Mouse (Mus musculus) CH12.LX (cell line): ENCODE results near the gene Crls1. TPM values are rescaled to one million over a fixed set of nuclear protein-coding genes. Genes with fewer than 3 reads are reported as not detected.
A peak's percentile ranks its signal among the peaks of the same experiment; 100 is the strongest.

Source experiments
- DNase-seq: peaks from one replicate; pipeline ENCODE4 v3.0.0-alpha.2; 2013; ENCODE audit errors: extremely low read depth
- H3K27ac ChIP-seq: 2 replicates; pipeline ENCODE4 v1.5.1; 2012; ENCODE audit warnings: low read depth, mild to moderate bottlenecking, control low read depth, moderate library complexity; ENCODE audit not compliant: insufficient read depth
- H3K27me3 ChIP-seq: replicated peaks from 2 replicates; pipeline ENCODE3; 2012; ENCODE audit warnings: inconsistent platforms
- H3K36me3 ChIP-seq, 2 experiments: replicated peaks in 1 of 2; 2 replicates each; pipeline versions ENCODE3 to v1.6.1; 2012; ENCODE audit warnings: inconsistent platforms in 1 of 2, low read length in 1 of 2, mild to moderate bottlenecking in 1 of 2, mixed read lengths in 1 of 2, moderate library complexity in 1 of 2; ENCODE audit not compliant: control insufficient read depth in 1 of 2, insufficient read depth in 1 of 2
- H3K4me1 ChIP-seq, 2 experiments: 2 replicates each; pipeline ENCODE4 v1.6.1; 2012; ENCODE audit warnings: inconsistent platforms in 1 of 2, moderate library complexity in 1 of 2; ENCODE audit not compliant: insufficient read depth in 2 of 2, control insufficient read depth in 1 of 2
- H3K4me2 ChIP-seq: 2 replicates; pipeline ENCODE4 v1.6.1; 2012; ENCODE audit warnings: low read depth, mild to moderate bottlenecking, control low read depth; ENCODE audit not compliant: poor library complexity, insufficient read depth, severe bottlenecking
- H3K4me3 ChIP-seq, 3 experiments: fragments of 150-350 bp in 1 of 3; sonication (generic) in 1 of 3; replicated peaks in 1 of 3; 2 replicates each; pipeline versions ENCODE3 to v1.5.1; 2011 to 2012; ENCODE audit warnings: low read depth in 2 of 3, low read length in 2 of 3, mild to moderate bottlenecking in 2 of 3, moderate library complexity in 2 of 3, control low read depth in 1 of 3, improper control_type of control experiment in 1 of 3, inconsistent platforms in 1 of 3, mixed read lengths in 1 of 3; ENCODE audit not compliant: poor library complexity in 1 of 3
- H3K79me2 ChIP-seq: replicated peaks from 2 replicates; pipeline ENCODE4 v1.6.1; 2012; ENCODE audit warnings: mild to moderate bottlenecking, moderate library complexity; ENCODE audit not compliant: control insufficient read depth, poor library complexity, insufficient read depth, severe bottlenecking; ENCODE audit errors: extremely low read depth
- H3K9ac ChIP-seq: 2 replicates; pipeline ENCODE4 v1.6.1; 2012; ENCODE audit warnings: low read depth, mild to moderate bottlenecking, control low read depth, moderate library complexity; ENCODE audit not compliant: insufficient read depth
- H3K9me3 ChIP-seq: replicated peaks from 2 replicates; pipeline ENCODE3; 2012; ENCODE audit warnings: low read length, inconsistent platforms, mixed read lengths
- ELF1 ChIP-seq: IDR thresholded peaks from 2 replicates; pipeline ENCODE4 v1.6.1; 2014; ENCODE audit warnings: low read depth, mild to moderate bottlenecking, inconsistent platforms, low read length, improper control_type of control experiment
- HCFC1 ChIP-seq: IDR thresholded peaks from 2 replicates; pipeline ENCODE4 v1.6.1; 2012; ENCODE audit warnings: low read depth, mild to moderate bottlenecking, inconsistent platforms, low read length, improper control_type of control experiment
- JUN ChIP-seq: IDR thresholded peaks from 2 replicates; pipeline ENCODE4 v1.6.1; 2011; ENCODE audit warnings: low read depth, mild to moderate bottlenecking, low read length, improper control_type of control experiment, moderate library complexity; ENCODE audit not compliant: insufficient read depth
- KAT2A ChIP-seq: IDR thresholded peaks from 2 replicates; pipeline ENCODE4 v1.6.1; 2012; ENCODE audit warnings: low read length, improper control_type of control experiment, inconsistent platforms; ENCODE audit not compliant: insufficient replicate concordance
- MAFK ChIP-seq: IDR thresholded peaks from 2 replicates; pipeline ENCODE4 v1.6.1; 2011; ENCODE audit warnings: low read length, improper control_type of control experiment; ENCODE audit not compliant: insufficient replicate concordance
- MAZ ChIP-seq: IDR thresholded peaks from 2 replicates; pipeline ENCODE4 v1.6.1; 2012; ENCODE audit warnings: low read depth, mild to moderate bottlenecking, inconsistent platforms, low read length, improper control_type of control experiment, moderate library complexity
- MXI1 ChIP-seq: IDR thresholded peaks from 2 replicates; pipeline ENCODE4 v1.6.1; 2011; ENCODE audit warnings: mild to moderate bottlenecking, low read depth, low read length, improper control_type of control experiment
- NELFE ChIP-seq: IDR thresholded peaks from 2 replicates; pipeline ENCODE4 v1.6.1; 2011; ENCODE audit warnings: low read depth, low read length, improper control_type of control experiment
- NRF1 ChIP-seq: IDR thresholded peaks from 2 replicates; pipeline ENCODE4 v1.6.1; 2014; ENCODE audit warnings: low read depth, mild to moderate bottlenecking, inconsistent platforms, low read length, improper control_type of control experiment, moderate library complexity
- POLR2A ChIP-seq: IDR thresholded peaks from 2 replicates; pipeline ENCODE4 v1.6.1; 2011; ENCODE audit warnings: low read depth, mild to moderate bottlenecking, improper control_type of control experiment, low read length
- POLR2AphosphoS2 ChIP-seq: IDR thresholded peaks from 2 replicates; pipeline ENCODE4 v1.6.1; 2011; ENCODE audit warnings: low read depth, low read length, improper control_type of control experiment
- RAD21 ChIP-seq: IDR thresholded peaks from 2 replicates; pipeline ENCODE4 v1.6.1; 2011; ENCODE audit warnings: low read depth, mild to moderate bottlenecking, low read length, improper control_type of control experiment, moderate library complexity
- RCOR1 ChIP-seq: conservative IDR thresholded peaks from 2 replicates; pipeline ENCODE4 v1.6.1; 2012; ENCODE audit warnings: low read depth, mild to moderate bottlenecking, inconsistent platforms, low read length, improper control_type of control experiment
- TBP ChIP-seq: conservative IDR thresholded peaks from 2 replicates; pipeline ENCODE4 v1.6.1; 2011; ENCODE audit warnings: low read depth, low read length, improper control_type of control experiment
- TCF12 ChIP-seq: IDR thresholded peaks from 2 replicates; pipeline ENCODE4 v1.6.1; 2014; ENCODE audit warnings: low read depth, mild to moderate bottlenecking, inconsistent platforms, low read length, improper control_type of control experiment
- USF1 ChIP-seq: IDR thresholded peaks from 2 replicates; pipeline ENCODE4 v1.6.1; 2014; ENCODE audit warnings: low read depth, mild to moderate bottlenecking, inconsistent platforms, low read length, improper control_type of control experiment
- ZC3H11A ChIP-seq: IDR thresholded peaks from 2 replicates; pipeline ENCODE4 v1.6.1; 2012; ENCODE audit warnings: low read depth, mild to moderate bottlenecking, inconsistent platforms, low read length, improper control_type of control experiment
- ZMIZ1 ChIP-seq: IDR thresholded peaks from 2 replicates; pipeline ENCODE4 v1.6.1; 2012; ENCODE audit warnings: low read depth, mild to moderate bottlenecking, inconsistent platforms, low read length, improper control_type of control experiment
- ZNF384 ChIP-seq: IDR thresholded peaks from 2 replicates; pipeline ENCODE4 v1.6.1; 2012; ENCODE audit warnings: low read depth, low read length, improper control_type of control experiment, inconsistent platforms
- dilution Hi-C: fragments of 300-500 bp; cut with MboI; formaldehyde crosslinking; loops from 2 replicates; pipeline ENCODE4 v1.14.3; 2020; ENCODE audit warnings: low sequenced_read_pairs; ENCODE audit not compliant: extremely low pct_unique_long_range_greater_than_20kb, extremely low pct_ligation_motif_present
- in situ Hi-C: fragments of 300-500 bp; cut with MboI; formaldehyde crosslinking; loops from 3 replicates; pipeline ENCODE4 v1.14.3; 2019; ENCODE audit warnings: low sequenced_read_pairs, low pct_ligation_motif_present, low pct_unique_long_range_greater_than_20kb, mixed read lengths
- polyA plus RNA-seq: library from polyadenylated mRNA; unstranded; fragments of >175 nt; gene quantifications from 2 replicates; pipeline ENCODE4 v1.2.1, GENCODE M21; 2012; ENCODE audit warnings: low read depth; ENCODE audit not compliant: insufficient read length
- total RNA-seq, 2 experiments: library from RNA; depleted of rRNA; stranded (reverse); fragments of 300-350 nt in 1 of 2; fragments of >200 nt in 1 of 2; gene quantifications; 2 replicates each; pipeline ENCODE4 v1.2.3; 2012 to 2014

Gene Crls1
- total and polyA plus RNA-seq, 3 experiments, result 31.8 to 105 (median 44.9) TPM

- Histone ChIP-seq H3K4me2 (no peak overlapping the region), H3K27me3 (no peaks in the 10 kb centered on the region), H3K36me3 (peaks cover 40 to 71% of the 10 kb centered on the region in 2 experiments), H3K79me2 (no peaks in the 10 kb centered on the region), H3K9me3 (no peaks in the 10 kb centered on the region), H3K27ac (no peak overlapping the region), H3K4me1 (peaks cover 0 to 3% of the 10 kb centered on the region in 2 experiments; a peak in 2 of 4 replicates), H3K4me3 (no peak overlapping the region), H3K9ac (no peak overlapping the region)
- dilution Hi-C loops, result no loop called here
- DNase-seq, result no peak
- TF ChIP-seq MAFK (no peak), ZMIZ1 (no peak), MXI1 (no peak), RCOR1 (no peak), TCF12 (no peak), ELF1 (no peak), NRF1 (no peak), KAT2A (no peak), POLR2A (no peak), USF1 (no peak), NELFE (no peak)
- in situ Hi-C loops, result no loop called here
These were observed 5.4 kb upstream of the Crls1 start for GRCm38 (mm10) chr2:132841071-132841470.

- in situ Hi-C loops, result loop anchor here (5.0 kb wide), 1 partner anchor 55 kb away; no protein-coding TSS in a partner anchor
- 0 out of 2 replicates have a peak, but pooled peaks have one; percentile 20 for TF ChIP-seq TBP
- no peak for TF ChIP-seq ZNF384
- TF ChIP-seq USF1, result no peak
- peak overlapping the region; percentile 95 for H3K9ac ChIP-seq
- H3K4me2 ChIP-seq, result peak overlapping the region; percentile 76
- dilution Hi-C loops, result no loop called here
- H3K9me3 ChIP-seq, result no peaks in the 10 kb centered on the region
- no peaks in the 10 kb centered on the region for H3K27me3 ChIP-seq
- peak overlapping the region; percentile 92 to 99 (median 93) for H3K4me3 ChIP-seq
- peak; percentile 12 for DNase-seq
- peaks cover 3 to 30% of the 10 kb centered on the region in 2 experiments; a peak in 3 of 4 replicates for H3K4me1 ChIP-seq
- no peak overlapping the region for H3K27ac ChIP-seq
- peaks cover 22% of the 10 kb centered on the region for H3K79me2 ChIP-seq
- H3K36me3 ChIP-seq, result peaks cover 19 to 45% of the 10 kb centered on the region in 2 experiments
These were observed 1.1 kb downstream of the Crls1 start for GRCm38 (mm10) chr2:132847581-132847980.

GRCm38 (mm10) chr2:132848361-132848760 is 1.9 kb downstream of the Crls1 start:
- peaks cover 22% of the 10 kb centered on the region for H3K79me2 ChIP-seq
- H3K4me2 ChIP-seq, result peak overlapping the region; percentile 76
- H3K27ac ChIP-seq, result no peak overlapping the region
- DNase-seq, result no peak
- H3K27me3 ChIP-seq, result no peaks in the 10 kb centered on the region
- peak overlapping the region in 2 of 3 experiments; percentile 93 to 99 for H3K4me3 ChIP-seq
- H3K9me3 ChIP-seq, result no peaks in the 10 kb centered on the region
- peaks cover 24 to 45% of the 10 kb centered on the region in 2 experiments for H3K36me3 ChIP-seq
- in situ Hi-C loops (loop anchor here (5.0 kb wide), 1 partner anchor 54 kb away; no protein-coding TSS in a partner anchor), dilution Hi-C loops (no loop called here)
- peak overlapping the region; percentile 95 for H3K9ac ChIP-seq
- peaks cover 3 to 30% of the 10 kb centered on the region in 2 experiments; a peak in 3 of 4 replicates for H3K4me1 ChIP-seq
- TF ChIP-seq HCFC1, result no peak
- TF ChIP-seq ZNF384, result no peak
- TF ChIP-seq ZC3H11A, result no peak
- TF ChIP-seq JUN, result no peak
- TF ChIP-seq POLR2AphosphoS2, result no peak
- no peak for TF ChIP-seq MXI1
- TF ChIP-seq RAD21, result no peak
- TF ChIP-seq MAZ, result no peak
